Mouse (Mus musculus) inflammation-experienced regulatory T-cells, adult 6 months (primary cell): ENCODE measurements around the gene Col15a1. TPM values are rescaled to one million over a fixed set of nuclear protein-coding genes. Genes with fewer than 3 reads are reported as not detected.

Source experiments
- ATAC-seq: one replicate; pipeline ENCODE4 v1.8.0; 2017
- polyA plus RNA-seq, 3 experiments: library from polyadenylated mRNA; unstranded; fragments of 100-300 nt; shearing (Covaris generic); gene quantifications; one replicate each; pipeline ENCODE4 v1.2.1; 2017

Gene Col15a1
- polyA plus RNA-seq, 3 experiments from 2014 or later: 0.45 to 2.2 (median 1.6) TPM

DNA sequence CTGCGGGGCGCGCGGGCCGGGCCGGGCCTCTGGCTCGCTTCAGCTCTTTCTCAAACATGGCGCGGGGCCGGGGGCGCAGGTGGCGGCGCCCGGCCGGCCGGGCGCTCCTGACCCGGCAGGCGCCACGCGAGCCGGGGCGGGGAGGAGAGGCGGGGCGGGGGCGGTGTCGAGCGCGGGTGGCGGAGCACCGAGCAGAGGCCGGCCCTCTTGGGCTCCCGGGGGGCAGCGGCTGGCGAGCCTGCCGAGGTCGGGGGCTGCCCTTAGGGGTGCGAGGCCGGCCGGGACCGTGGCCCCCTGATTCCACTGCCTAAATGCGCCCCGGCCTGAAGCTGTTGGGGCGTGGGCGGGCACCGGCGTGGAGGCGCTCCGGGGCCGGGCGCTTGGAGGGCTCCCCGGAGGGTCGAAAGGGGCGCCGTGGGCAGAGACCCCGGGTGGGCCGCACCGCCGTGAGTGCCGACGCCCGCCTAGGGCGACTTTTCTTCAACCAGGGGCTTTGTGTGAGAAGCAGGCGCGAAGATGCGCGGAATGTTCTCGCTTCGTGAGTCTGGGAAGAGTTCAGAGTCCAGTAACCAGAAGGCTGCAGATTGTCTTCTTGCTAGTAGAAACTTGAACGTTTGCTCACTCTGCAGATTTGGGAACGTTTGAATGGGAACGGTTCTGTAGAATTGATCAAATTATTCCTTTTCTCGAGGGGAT is 145.6 kb downstream of the Col15a1 start:
- ATAC-seq: no peak

DNA sequence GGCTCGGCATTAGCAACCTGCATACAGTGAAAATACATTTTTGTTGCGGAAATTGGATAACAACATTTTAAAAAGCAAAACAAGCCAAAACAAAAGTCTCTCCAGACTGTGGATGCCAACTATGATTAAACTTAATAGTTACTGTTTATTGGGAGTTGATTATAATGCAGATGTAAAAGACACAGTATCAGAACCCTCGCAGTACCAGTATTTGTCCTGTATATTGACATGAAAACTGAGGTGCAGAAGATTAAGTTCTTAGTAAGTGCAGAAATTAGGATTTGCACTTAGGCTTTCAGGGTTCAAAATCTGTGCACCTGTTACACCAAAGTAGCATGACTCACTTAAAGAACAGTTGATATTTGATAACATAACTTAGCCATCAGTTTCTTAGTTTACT is 146.3 kb downstream of the Col15a1 start:
- ATAC-seq: no peak

DNA sequence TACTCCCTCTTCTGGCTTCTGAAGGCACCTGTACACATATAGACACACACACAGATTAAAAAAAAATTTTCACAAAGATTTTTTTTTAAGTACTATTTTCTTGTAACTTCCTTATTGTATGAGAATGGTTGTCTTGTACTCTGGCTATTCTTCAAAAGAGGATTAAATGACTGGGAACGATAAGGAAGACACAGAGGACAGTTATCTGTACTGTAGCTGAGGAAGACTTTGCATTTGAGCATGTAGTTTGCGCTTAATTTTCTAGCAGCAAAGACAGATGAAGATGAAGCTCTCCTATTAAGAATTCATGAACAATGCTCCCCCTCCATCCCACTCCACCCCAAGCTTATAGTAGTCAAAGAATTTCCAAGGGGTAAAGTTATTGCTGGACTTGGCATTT is 154.7 kb downstream of the Col15a1 start:
- no peak for ATAC-seq

Other genes starting within 250 kb of the Col15a1 start
- gene Gabbr2, start 216.3 kb upstream of the Col15a1 start, polyA plus RNA-seq: not detected
- gene Anks6, start 150.7 kb upstream of the Col15a1 start, polyA plus RNA-seq: not detected
- 1 to 10 TPM; 5.4 to 7.2 (median 6.0) TPM for gene Galnt12, start 116.3 kb upstream of the Col15a1 start, polyA plus RNA-seq
- gene Tgfbr1, start 145.1 kb downstream of the Col15a1 start, polyA plus RNA-seq: 10 to 100 TPM; 15.9 to 38.6 (median 37.9) TPM